Mouse (Mus musculus): ENCODE measurements around the gene Wdr91.

The Wdr91 gene

GRCm38 (mm10) chr6:34910371-34911219 lies at the start of gene Wdr91:
Gene Wdr91, minus strand, starts transcription at chr6:34910876.
- peak; percentile 87 for DNase-seq

- no peak for DNase-seq
Measured at GRCm38 (mm10) chr6:34959131-34959530, 48.5 kb upstream of the Wdr91 start.

GRCm38 (mm10) chr6:34955862-34956241 lies 45.2 kb upstream of the Wdr91 start:
- DNase-seq, result no peak

GRCm38 (mm10) chr6:34954926-34955861 lies 44.5 kb upstream of the Wdr91 start:
- DNase-seq, result peak; percentile 8

GRCm38 (mm10) chr6:34951956-34952667 lies 41.4 kb upstream of the Wdr91 start:
- no peak for DNase-seq

GRCm38 (mm10) chr6:34951518-34951917 lies 40.8 kb upstream of the Wdr91 start:
- DNase-seq, result no peak

GRCm38 (mm10) chr6:34948461-34948860 lies 37.8 kb upstream of the Wdr91 start:
- DNase-seq, result no peak

- no peak for DNase-seq
Measured at GRCm38 (mm10) chr6:34946486-34947079, 35.9 kb upstream of the Wdr91 start.

GRCm38 (mm10) chr6:34943499-34943898 lies 32.8 kb upstream of the Wdr91 start:
- DNase-seq, result no peak

GRCm38 (mm10) chr6:34942446-34942845 lies 31.8 kb upstream of the Wdr91 start:
- DNase-seq, result no peak

- no peak for DNase-seq
Measured at GRCm38 (mm10) chr6:34941496-34941895, 30.8 kb upstream of the Wdr91 start.

- DNase-seq, result no peak
Measured at GRCm38 (mm10) chr6:34939451-34939850, 28.8 kb upstream of the Wdr91 start.

GRCm38 (mm10) chr6:34938929-34939325 lies 28.3 kb upstream of the Wdr91 start:
- no peak for DNase-seq

GRCm38 (mm10) chr6:34938280-34938928 lies 27.7 kb upstream of the Wdr91 start:
- DNase-seq, result no peak

- DNase-seq, result no peak
Measured at GRCm38 (mm10) chr6:34936743-34937142, 26.1 kb upstream of the Wdr91 start.

GRCm38 (mm10) chr6:34932633-34933032 lies 22.0 kb upstream of the Wdr91 start:
- no peak for DNase-seq

GRCm38 (mm10) chr6:34927594-34927993 lies 16.9 kb upstream of the Wdr91 start:
- no peak for DNase-seq

GRCm38 (mm10) chr6:34927156-34927555 lies 16.5 kb upstream of the Wdr91 start:
- peak; percentile 52 for DNase-seq

GRCm38 (mm10) chr6:34921941-34922340 lies 11.3 kb upstream of the Wdr91 start:
- DNase-seq, result peak; percentile 63

GRCm38 (mm10) chr6:34920631-34921030 lies 10.0 kb upstream of the Wdr91 start:
- DNase-seq, result no peak

GRCm38 (mm10) chr6:34919956-34920355 lies 9.3 kb upstream of the Wdr91 start, which contains the start of gene Stra8:
Gene Stra8, plus strand, starts transcription at chr6:34920163.
- DNase-seq, result no peak

GRCm38 (mm10) chr6:34919146-34919545 lies 8.5 kb upstream of the Wdr91 start:
- no peak for DNase-seq
